Mouse (Mus musculus): ENCODE results near the gene Dgkg. TPM values are rescaled to one million over a fixed set of nuclear protein-coding genes. Genes with fewer than 3 reads are reported as not detected.
A peak's percentile ranks its signal among the peaks of the same experiment; 100 is the strongest.

The Dgkg gene
- polyA plus RNA-seq, 1 experiment from 2014 or later, result 0.51 TPM

DNA sequence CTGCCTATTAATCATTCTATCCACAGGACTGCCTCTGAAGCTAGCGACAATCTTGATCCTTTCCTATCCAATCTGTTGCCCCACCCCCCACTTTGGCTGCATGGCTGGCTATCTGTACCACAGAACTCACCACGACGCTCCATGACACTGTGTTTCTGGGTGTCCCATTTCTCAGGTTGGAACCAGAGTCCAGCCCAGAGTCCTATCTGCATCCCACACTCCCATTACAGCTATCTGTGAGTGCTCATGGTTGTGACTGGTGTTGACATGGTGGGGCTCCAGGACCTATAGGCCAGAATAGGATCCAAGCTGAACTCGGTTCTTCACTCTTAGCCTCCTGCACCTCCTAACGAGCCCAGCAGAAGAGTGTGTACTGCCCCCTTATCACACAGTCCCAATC lies 107.7 kb downstream of the Dgkg start:
- 85% methylated on average over 5 of the region's 5 CpGs for WGBS
- no peak overlapping the region for H3K4me3 ChIP-seq (ENCODE audit: low read length)
- H3K27me3 ChIP-seq (ENCODE audit: control insufficient read depth, insufficient read depth, low read length), result no peaks in the 10 kb centered on the region
- H3K27ac ChIP-seq (ENCODE audit: low read depth, low read length), result no peak overlapping the region
- no peaks in the 10 kb centered on the region for H3K9me3 ChIP-seq (ENCODE audit: control insufficient read depth, low read length)
- H3K9ac ChIP-seq (ENCODE audit: low read depth, low read length), result no peak overlapping the region
- no peak for ATAC-seq (ENCODE audit: low FRiP score, low TSS enrichment)
- peak overlapping the region; percentile 68; the same call in 1 of the 2 replicates for H3K4me2 ChIP-seq (replicated peaks; ENCODE audit: low read depth, low read length)
- H3K4me1 ChIP-seq (ENCODE audit: control insufficient read depth, insufficient read depth, low read length), result no peaks in the 10 kb centered on the region
- H3K36me3 ChIP-seq (ENCODE audit: control insufficient read depth, insufficient read depth, low read length), result no peaks in the 10 kb centered on the region

DNA sequence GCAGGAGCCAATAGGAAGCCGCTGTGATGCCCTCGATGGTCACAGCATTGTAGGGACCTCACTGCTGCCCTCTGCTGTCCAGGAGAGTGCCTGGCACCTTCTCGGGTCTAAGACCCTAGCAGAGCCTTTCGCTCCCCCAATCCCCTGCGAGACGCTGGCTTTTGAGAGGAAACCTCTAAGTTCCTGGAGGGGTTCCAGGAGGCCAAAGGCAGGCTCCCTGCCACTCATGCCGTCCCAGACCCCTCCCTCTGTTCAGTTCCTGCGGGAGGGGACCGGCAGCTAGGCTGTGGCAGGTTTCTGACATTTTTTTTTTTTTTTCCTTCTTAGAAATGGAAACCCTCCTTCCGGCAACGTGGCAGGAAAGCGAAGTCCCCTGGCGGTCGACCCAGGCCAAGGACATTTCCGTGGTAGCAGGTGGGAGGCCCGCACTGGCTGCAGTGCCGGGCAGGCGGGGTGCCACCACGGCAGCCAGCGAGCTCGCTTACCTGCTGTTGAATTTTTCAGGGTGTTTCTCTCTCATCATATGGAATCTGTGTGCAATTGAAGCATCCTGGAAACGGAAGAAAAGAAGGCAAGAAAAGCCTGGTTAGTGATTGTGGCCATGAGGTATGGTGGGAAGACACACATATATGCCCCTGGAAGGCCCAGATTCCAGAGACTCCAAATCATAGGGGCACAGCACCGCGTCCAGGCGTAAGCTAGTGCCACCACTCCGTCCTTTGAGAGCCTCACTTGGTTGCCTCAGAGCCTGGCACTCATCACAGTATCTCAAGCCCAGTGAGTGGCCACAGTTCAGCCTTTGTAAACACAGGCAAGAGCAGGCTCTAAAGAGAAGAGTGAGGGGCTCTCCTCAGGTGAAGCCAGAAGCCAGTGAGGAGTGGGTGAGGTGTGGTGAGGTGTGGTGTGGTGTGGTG lies 108.6 kb downstream of the Dgkg start:
- H3K36me3 ChIP-seq (ENCODE audit: control insufficient read depth, insufficient read depth, low read length), result no peaks in the 10 kb centered on the region
- peak overlapping the region; percentile 61 for H3K9ac ChIP-seq (ENCODE audit: low read depth, low read length)
- H3K9me3 ChIP-seq (ENCODE audit: control insufficient read depth, low read length), result no peaks in the 10 kb centered on the region
- no peaks in the 10 kb centered on the region for H3K27me3 ChIP-seq (ENCODE audit: control insufficient read depth, insufficient read depth, low read length)
- peak overlapping the region; percentile 68 for H3K4me2 ChIP-seq (replicated peaks; ENCODE audit: low read depth, low read length)
- H3K4me3 ChIP-seq (ENCODE audit: low read length), result peak overlapping the region; percentile 37
- H3K27ac ChIP-seq (ENCODE audit: low read depth, low read length), result peak overlapping the region; percentile 68
- ATAC-seq (ENCODE audit: low FRiP score, low TSS enrichment), result peak; percentile 84
- WGBS, result 7% methylated on average over 26 of the region's 26 CpGs
- H3K4me1 ChIP-seq (ENCODE audit: control insufficient read depth, insufficient read depth, low read length), result no peaks in the 10 kb centered on the region

DNA sequence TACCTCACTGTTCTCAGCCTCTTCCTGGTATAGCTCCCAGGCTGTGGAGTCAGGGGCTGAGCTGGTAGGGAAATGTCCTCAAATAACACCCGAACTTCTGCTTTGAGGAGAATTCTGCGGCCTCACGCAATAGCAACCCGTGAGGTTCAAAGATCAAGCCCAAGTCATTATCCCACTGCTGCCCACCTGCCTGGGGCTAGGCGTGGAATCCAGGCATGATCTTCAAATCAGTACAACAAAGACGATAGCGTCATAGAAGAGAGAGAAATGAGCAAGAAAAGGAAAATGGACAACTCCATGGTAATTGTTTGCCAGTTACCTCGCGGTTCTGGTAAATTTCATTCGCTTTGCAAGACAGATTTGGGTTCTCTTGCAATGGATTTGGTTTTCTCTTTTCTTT lies 109.3 kb downstream of the Dgkg start:
- H3K27me3 ChIP-seq (ENCODE audit: control insufficient read depth, insufficient read depth, low read length), result no peaks in the 10 kb centered on the region
- H3K27ac ChIP-seq (ENCODE audit: low read depth, low read length), result peak overlapping the region; percentile 68; the same call in 1 of the 2 replicates
- no peaks in the 10 kb centered on the region for H3K36me3 ChIP-seq (ENCODE audit: control insufficient read depth, insufficient read depth, low read length)
- peak overlapping the region; percentile 37; the same call in 1 of the 2 replicates for H3K4me3 ChIP-seq (ENCODE audit: low read length)
- WGBS, result 59% methylated on average over 10 of the region's 10 CpGs
- no peak overlapping the region for H3K9ac ChIP-seq (ENCODE audit: low read depth, low read length)
- ATAC-seq (ENCODE audit: low FRiP score, low TSS enrichment), result 0 out of 2 replicates have a peak, but pooled peaks have one; percentile 36
- H3K4me1 ChIP-seq (ENCODE audit: control insufficient read depth, insufficient read depth, low read length), result no peaks in the 10 kb centered on the region
- H3K9me3 ChIP-seq (ENCODE audit: control insufficient read depth, low read length), result no peaks in the 10 kb centered on the region
- peak overlapping the region; percentile 68 for H3K4me2 ChIP-seq (replicated peaks; ENCODE audit: low read depth, low read length)

DNA sequence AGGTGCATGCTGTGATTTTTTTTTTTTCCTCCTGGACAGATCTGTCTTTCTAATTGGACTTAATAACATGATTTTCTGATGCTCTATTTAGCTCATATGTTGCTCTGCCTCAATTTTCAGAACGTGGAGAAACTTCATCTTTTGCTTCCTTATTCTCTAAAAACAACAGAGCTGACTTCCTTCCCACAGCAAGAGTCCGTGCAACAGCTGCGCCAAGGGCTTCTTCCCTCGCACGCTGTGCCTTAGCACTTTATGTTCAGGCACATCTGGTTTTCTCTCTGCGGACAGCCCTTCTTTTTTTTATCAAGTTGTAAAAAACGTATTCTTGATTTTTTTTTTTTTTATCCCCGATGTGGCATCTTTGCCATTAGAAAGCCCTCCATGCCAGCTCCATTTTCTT lies 111.2 kb downstream of the Dgkg start:
- H3K4me3 ChIP-seq (ENCODE audit: low read length), result no peak overlapping the region
- H3K27me3 ChIP-seq (ENCODE audit: control insufficient read depth, insufficient read depth, low read length), result no peaks in the 10 kb centered on the region
- H3K9ac ChIP-seq (ENCODE audit: low read depth, low read length), result no peak overlapping the region
- H3K4me2 ChIP-seq (replicated peaks; ENCODE audit: low read depth, low read length), result no peak overlapping the region
- no peak for ATAC-seq (ENCODE audit: low FRiP score, low TSS enrichment)
- no peaks in the 10 kb centered on the region for H3K9me3 ChIP-seq (ENCODE audit: control insufficient read depth, low read length)
- H3K27ac ChIP-seq (ENCODE audit: low read depth, low read length), result no peak overlapping the region
- WGBS, result 78% methylated on average over 8 of the region's 8 CpGs
- H3K36me3 ChIP-seq (ENCODE audit: control insufficient read depth, insufficient read depth, low read length), result no peaks in the 10 kb centered on the region
- H3K4me1 ChIP-seq (ENCODE audit: control insufficient read depth, insufficient read depth, low read length), result no peaks in the 10 kb centered on the region

DNA sequence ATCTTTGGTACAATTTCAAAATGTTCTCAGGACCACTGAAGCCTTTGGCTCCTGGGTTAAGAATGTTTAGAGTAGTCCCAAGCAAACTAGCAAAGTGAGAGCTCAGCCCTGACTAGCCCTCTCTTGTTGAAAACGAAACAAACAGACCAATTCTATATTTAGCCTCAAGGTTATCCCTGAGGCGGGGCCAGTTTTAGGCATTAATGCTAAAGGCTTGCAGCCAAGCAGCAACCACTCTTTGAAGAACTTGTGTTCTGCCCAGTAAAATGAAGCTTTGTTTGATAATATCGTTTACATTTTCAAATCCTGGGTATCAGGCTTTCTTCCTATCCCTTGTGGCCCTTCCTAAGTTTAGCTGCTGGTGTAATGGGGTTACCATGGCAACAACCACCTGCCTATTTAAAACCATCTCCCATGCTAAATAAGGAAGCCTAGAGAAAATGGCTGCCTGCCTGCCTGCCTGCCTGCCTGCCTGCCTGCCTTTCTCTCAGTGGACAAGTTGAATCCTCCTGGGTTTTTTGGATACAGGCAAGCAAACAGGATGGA lies 111.9 kb downstream of the Dgkg start:
- H3K4me2 ChIP-seq (replicated peaks; ENCODE audit: low read depth, low read length), result no peak overlapping the region
- H3K27ac ChIP-seq (ENCODE audit: low read depth, low read length), result no peak overlapping the region
- H3K9ac ChIP-seq (ENCODE audit: low read depth, low read length), result no peak overlapping the region
- H3K4me3 ChIP-seq (ENCODE audit: low read length), result no peak overlapping the region
- no peaks in the 10 kb centered on the region for H3K27me3 ChIP-seq (ENCODE audit: control insufficient read depth, insufficient read depth, low read length)
- 39% methylated on average over 3 of the region's 3 CpGs for WGBS
- H3K36me3 ChIP-seq (ENCODE audit: control insufficient read depth, insufficient read depth, low read length), result no peaks in the 10 kb centered on the region
- H3K9me3 ChIP-seq (ENCODE audit: control insufficient read depth, low read length), result no peaks in the 10 kb centered on the region
- no peaks in the 10 kb centered on the region for H3K4me1 ChIP-seq (ENCODE audit: control insufficient read depth, insufficient read depth, low read length)
- no peak for ATAC-seq (ENCODE audit: low FRiP score, low TSS enrichment)

DNA sequence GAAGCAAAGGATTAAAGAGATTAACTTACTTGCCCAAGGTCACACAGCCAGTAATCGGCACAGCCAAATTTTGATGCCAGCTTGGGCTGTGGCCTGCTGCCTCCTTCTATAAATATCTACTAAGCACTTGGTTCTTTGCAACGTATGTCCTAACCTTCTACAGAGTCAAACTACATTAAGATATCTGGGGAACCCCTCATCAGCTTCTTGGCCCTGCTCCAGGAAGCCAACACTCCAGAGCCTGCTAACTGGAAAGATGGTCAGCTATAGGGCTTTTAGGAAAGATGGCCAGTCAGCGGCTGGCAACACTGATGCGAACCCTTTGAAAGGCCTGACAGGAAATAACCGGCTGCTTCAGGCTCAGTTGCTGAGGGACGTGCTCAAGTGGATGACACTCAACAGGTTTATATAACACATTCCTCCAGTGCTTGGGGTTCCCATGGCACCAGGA lies 114.3 kb downstream of the Dgkg start:
- Histone ChIP-seq H3K4me3 (ENCODE audit: low read length) (no peak overlapping the region), H3K27ac (ENCODE audit: low read depth, low read length) (no peak overlapping the region), H3K4me1 (ENCODE audit: control insufficient read depth, insufficient read depth, low read length) (no peaks in the 10 kb centered on the region), H3K9ac (ENCODE audit: low read depth, low read length) (no peak overlapping the region), H3K36me3 (ENCODE audit: control insufficient read depth, insufficient read depth, low read length) (no peaks in the 10 kb centered on the region), H3K9me3 (ENCODE audit: control insufficient read depth, low read length) (no peaks in the 10 kb centered on the region), H3K4me2 (replicated peaks; ENCODE audit: low read depth, low read length) (no peak overlapping the region), H3K27me3 (ENCODE audit: control insufficient read depth, insufficient read depth, low read length) (no peaks in the 10 kb centered on the region)
- WGBS, result 81% methylated on average over 6 of the region's 6 CpGs
- no peak for ATAC-seq (ENCODE audit: low FRiP score, low TSS enrichment)

DNA sequence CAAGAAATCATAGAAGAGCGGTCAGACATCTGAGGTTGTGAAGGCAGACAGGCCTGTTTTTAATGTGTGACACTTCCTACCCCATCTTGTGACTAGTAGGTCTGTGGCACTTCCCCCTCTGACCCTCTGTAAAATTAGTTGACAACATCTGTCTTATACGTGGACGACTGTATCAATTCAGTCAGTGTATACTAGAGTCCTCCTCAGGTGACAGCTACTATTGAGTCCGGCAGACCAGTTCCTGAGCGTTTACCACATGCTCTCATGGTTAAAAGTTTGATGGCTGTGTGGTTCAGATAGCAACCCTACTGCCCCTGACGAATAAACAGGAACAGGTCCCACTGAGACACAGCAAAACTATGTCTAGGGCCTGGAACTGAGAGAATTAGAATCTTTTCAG lies 117.7 kb downstream of the Dgkg start:
- no peak overlapping the region for H3K9ac ChIP-seq (ENCODE audit: low read depth, low read length)
- H3K4me3 ChIP-seq (ENCODE audit: low read length), result no peak overlapping the region
- 79% methylated on average over 6 of the region's 6 CpGs for WGBS
- H3K4me2 ChIP-seq (replicated peaks; ENCODE audit: low read depth, low read length), result no peak overlapping the region
- ATAC-seq (ENCODE audit: low FRiP score, low TSS enrichment), result no peak
- H3K27me3 ChIP-seq (ENCODE audit: control insufficient read depth, insufficient read depth, low read length), result no peaks in the 10 kb centered on the region
- H3K9me3 ChIP-seq (ENCODE audit: control insufficient read depth, low read length), result no peaks in the 10 kb centered on the region
- no peaks in the 10 kb centered on the region for H3K4me1 ChIP-seq (ENCODE audit: control insufficient read depth, insufficient read depth, low read length)
- no peaks in the 10 kb centered on the region for H3K36me3 ChIP-seq (ENCODE audit: control insufficient read depth, insufficient read depth, low read length)
- no peak overlapping the region for H3K27ac ChIP-seq (ENCODE audit: low read depth, low read length)

DNA sequence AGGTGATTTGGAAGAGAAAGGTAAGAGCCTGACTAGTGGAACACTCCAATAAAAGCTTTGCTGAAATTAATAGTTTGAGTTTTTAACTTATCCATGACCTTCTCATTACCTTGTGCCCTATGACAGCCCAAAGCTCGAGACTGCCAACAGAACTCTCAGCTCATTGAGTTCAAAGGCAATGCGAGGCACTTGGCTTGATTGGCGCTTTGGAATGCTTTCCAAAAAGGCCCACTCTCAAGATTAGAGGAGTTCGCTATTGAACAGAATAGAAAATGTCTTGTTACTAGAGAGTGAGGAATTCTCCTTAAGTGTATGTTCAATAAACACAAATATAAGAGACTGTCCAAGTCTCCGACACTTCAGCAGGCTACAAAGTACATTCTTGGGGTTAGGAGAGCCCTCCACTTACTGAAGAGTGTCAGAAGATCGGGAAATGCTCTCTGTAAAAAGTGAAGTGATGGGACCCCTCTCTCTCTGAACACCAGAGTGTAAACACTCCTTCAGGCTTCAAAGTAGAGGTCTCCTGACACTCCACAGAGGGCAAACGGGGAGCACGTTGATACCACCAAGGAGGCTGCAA lies 120.3 kb downstream of the Dgkg start:
- Histone ChIP-seq H3K27ac (ENCODE audit: low read depth, low read length) (no peak overlapping the region), H3K4me2 (replicated peaks; ENCODE audit: low read depth, low read length) (no peak overlapping the region), H3K4me1 (ENCODE audit: control insufficient read depth, insufficient read depth, low read length) (no peaks in the 10 kb centered on the region), H3K4me3 (ENCODE audit: low read length) (no peak overlapping the region), H3K36me3 (ENCODE audit: control insufficient read depth, insufficient read depth, low read length) (no peaks in the 10 kb centered on the region), H3K9ac (ENCODE audit: low read depth, low read length) (no peak overlapping the region), H3K27me3 (ENCODE audit: control insufficient read depth, insufficient read depth, low read length) (no peaks in the 10 kb centered on the region), H3K9me3 (ENCODE audit: control insufficient read depth, low read length) (no peaks in the 10 kb centered on the region)
- 74% methylated on average over 8 of the region's 8 CpGs for WGBS
- ATAC-seq (ENCODE audit: low FRiP score, low TSS enrichment), result no peak

DNA sequence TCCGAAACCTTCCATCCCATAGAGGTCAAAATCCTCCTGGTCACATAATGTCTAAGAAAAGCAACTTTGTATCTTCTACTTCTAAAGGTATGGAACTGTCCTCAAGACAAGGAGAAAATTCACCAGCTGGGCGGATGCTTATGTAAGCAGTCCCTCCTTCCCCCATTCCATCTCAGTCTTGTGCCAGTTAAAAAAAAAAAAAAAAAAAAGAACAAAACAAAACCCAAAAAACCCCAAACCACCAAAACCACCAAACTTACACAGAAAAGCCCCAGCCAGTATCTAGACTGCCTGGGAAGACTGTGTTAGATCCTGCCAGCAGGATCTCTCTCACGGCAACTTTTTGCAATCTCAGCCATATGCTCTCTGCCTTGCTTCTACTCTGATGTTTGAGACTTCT lies 123.9 kb downstream of the Dgkg start:
- Histone ChIP-seq H3K9me3 (ENCODE audit: control insufficient read depth, low read length) (no peaks in the 10 kb centered on the region), H3K27ac (ENCODE audit: low read depth, low read length) (no peak overlapping the region), H3K27me3 (ENCODE audit: control insufficient read depth, insufficient read depth, low read length) (no peaks in the 10 kb centered on the region), H3K4me1 (ENCODE audit: control insufficient read depth, insufficient read depth, low read length) (no peaks in the 10 kb centered on the region), H3K4me3 (ENCODE audit: low read length) (no peak overlapping the region), H3K36me3 (ENCODE audit: control insufficient read depth, insufficient read depth, low read length) (no peaks in the 10 kb centered on the region), H3K4me2 (replicated peaks; ENCODE audit: low read depth, low read length) (no peak overlapping the region), H3K9ac (ENCODE audit: low read depth, low read length) (no peak overlapping the region)
- WGBS, result 66% methylated on average over 3 of the region's 3 CpGs
- ATAC-seq (ENCODE audit: low FRiP score, low TSS enrichment), result no peak

All from kidney, embryonic 14.5 days (tissue).